Mouse (Mus musculus) midbrain, postnatal 0 days (tissue): Measurements from ENCODE around the gene Ahsa1. TPM values are rescaled to one million over a fixed set of nuclear protein-coding genes. Genes with fewer than 3 reads are reported as not detected.

Experiments
- ATAC-seq: fragments of 200-750 bp; cut with Nextera tagmentation; 2 replicates; pipeline ENCODE4 v1.8.0; 2017; ENCODE audit warnings: moderate number of reproducible peaks, mild to moderate bottlenecking, moderate TSS enrichment, moderate library complexity; ENCODE audit not compliant: low FRiP score
- DNase-seq: peaks from one replicate; pipeline ENCODE4 v3.0.0-alpha.2; 2015; ENCODE audit warnings: low spot score
- H3K27ac ChIP-seq: fragments of 300-500 bp; sonication (generic); 2 replicates; pipeline ENCODE4 v1.5.1; 2014; ENCODE audit warnings: low read depth, mild to moderate bottlenecking, low read length, mixed read lengths
- H3K27me3 ChIP-seq: fragments of 300-500 bp; sonication (generic); 2 replicates; pipeline ENCODE4 v1.6.1; 2014; ENCODE audit warnings: low read length, control low read depth, mixed read lengths; ENCODE audit not compliant: insufficient read depth
- H3K36me3 ChIP-seq: fragments of 300-500 bp; sonication (generic); 2 replicates; pipeline ENCODE4 v1.6.1; 2014; ENCODE audit warnings: low read length, control low read depth, mixed read lengths; ENCODE audit not compliant: insufficient read depth
- H3K4me1 ChIP-seq: fragments of 300-500 bp; sonication (generic); 2 replicates; pipeline ENCODE4 v1.6.1; 2014; ENCODE audit warnings: mild to moderate bottlenecking, control low read depth, antibody characterized with exemption, low read length, mixed read lengths; ENCODE audit not compliant: insufficient read depth
- H3K4me2 ChIP-seq: fragments of 300-500 bp; sonication (generic); 2 replicates; pipeline ENCODE4 v1.6.1; 2014; ENCODE audit warnings: low read depth, mild to moderate bottlenecking, low read length, mixed read lengths; ENCODE audit not compliant: poor library complexity, severe bottlenecking
- H3K4me3 ChIP-seq: fragments of 300-500 bp; sonication (generic); 2 replicates; pipeline ENCODE4 v1.5.1; 2014; ENCODE audit warnings: low read depth, mild to moderate bottlenecking, low read length, moderate library complexity
- H3K9ac ChIP-seq: fragments of 300-500 bp; sonication (generic); replicated peaks from 2 replicates; pipeline ENCODE4 v1.6.1; 2014; ENCODE audit warnings: mild to moderate bottlenecking, low read length, moderate library complexity, mixed read lengths; ENCODE audit not compliant: poor library complexity, severe bottlenecking
- H3K9me3 ChIP-seq: fragments of 300-500 bp; sonication (generic); 2 replicates; pipeline ENCODE4 v1.6.1; 2016; ENCODE audit warnings: low read length, control low read depth
- CTCF ChIP-seq: IDR thresholded peaks from 2 replicates; pipeline ENCODE4 v1.5.1; 2016; ENCODE audit warnings: antibody characterized with exemption, mild to moderate bottlenecking
- WGBS: fragments of 180-500 bp; shearing (Covaris S2); extraction: QIAGEN DNeasy Blood & Tissue Kit; methylation state at CpG from one replicate; pipeline ENCODE4 v1.1.7; 2014; 5-methylcytosine and 5-hydroxymethylcytosine counted together
- polyA plus RNA-seq: library from polyadenylated mRNA; unstranded; fragments of >200 nt; fragmentation: Nextera tagmentation; extraction: Ambion mirVana; gene quantifications from 2 replicates; pipeline ENCODE4 v1.2.1, GENCODE M21; 2015
- total RNA-seq: library from RNA; depleted of rRNA; stranded (reverse); fragments of >200 nt; gene quantifications from 2 replicates; pipeline ENCODE4 v1.2.3, GENCODE M21; 2014

Ahsa1 gene
- total and polyA plus RNA-seq, 2 experiments from 2014 or later = 116 to 169 TPM

- H3K4me1 ChIP-seq = no peaks in the 10 kb centered on the region
- no peaks in the 10 kb centered on the region for H3K9me3 ChIP-seq
- no peak overlapping the region for H3K4me2 ChIP-seq
- no peak overlapping the region for H3K9ac ChIP-seq
- H3K36me3 ChIP-seq = peaks cover 24% of the 10 kb centered on the region
- 25% methylated on average over 6 of the region's 6 CpGs for WGBS
- H3K27ac ChIP-seq = no peak overlapping the region
- ATAC-seq (no peak), DNase-seq (no peak)
- no peak for TF ChIP-seq CTCF
- H3K4me3 ChIP-seq = no peak overlapping the region
- H3K27me3 ChIP-seq = no peaks in the 10 kb centered on the region
These were observed 11.9 kb downstream of the Ahsa1 start for GRCm38 (mm10) chr12:87278118-87278730.

GRCm38 (mm10) chr12:87279350-87279749, 13.1 kb downstream of the Ahsa1 start:
- WGBS = 61% methylated on average over 3 of the region's 3 CpGs
- DNase-seq (no peak), ATAC-seq (0 out of 2 replicates have a peak, but pooled peaks have one; percentile 24)
- TF ChIP-seq CTCF = no peak
- Histone ChIP-seq H3K36me3 (peaks cover 13% of the 10 kb centered on the region; the same call in 1 of the 2 replicates), H3K9me3 (no peaks in the 10 kb centered on the region), H3K27ac (no peak overlapping the region), H3K9ac (no peak overlapping the region), H3K4me2 (no peak overlapping the region), H3K4me3 (no peak overlapping the region), H3K27me3 (no peaks in the 10 kb centered on the region), H3K4me1 (no peaks in the 10 kb centered on the region)

- Histone ChIP-seq H3K27ac (no peak overlapping the region), H3K9me3 (no peaks in the 10 kb centered on the region), H3K4me3 (no peak overlapping the region), H3K27me3 (no peaks in the 10 kb centered on the region), H3K4me2 (no peak overlapping the region), H3K9ac (no peak overlapping the region), H3K4me1 (no peaks in the 10 kb centered on the region), H3K36me3 (0 out of 2 replicates have a peak, but pooled peaks cover 8% of the 10 kb centered on the region)
- peak; percentile 38; the same call in 1 of the 2 replicates for TF ChIP-seq CTCF
- 40% methylated on average over 14 of the region's 14 CpGs for WGBS
- DNase-seq (no peak), ATAC-seq (no peak)
These were observed 13.6 kb downstream of the Ahsa1 start for GRCm38 (mm10) chr12:87279879-87280278.

GRCm38 (mm10) chr12:87281766-87282165, 15.5 kb downstream of the Ahsa1 start:
- DNase-seq (no peak), ATAC-seq (no peak)
- TF ChIP-seq CTCF = no peak
- 95% methylated on average over 1 of the region's 1 CpGs for WGBS
- Histone ChIP-seq H3K9me3 (no peaks in the 10 kb centered on the region), H3K36me3 (no peaks in the 10 kb centered on the region), H3K4me2 (no peak overlapping the region), H3K4me1 (no peaks in the 10 kb centered on the region), H3K27me3 (no peaks in the 10 kb centered on the region), H3K9ac (no peak overlapping the region), H3K27ac (no peak overlapping the region), H3K4me3 (no peak overlapping the region)

GRCm38 (mm10) chr12:87282743-87283142, 16.5 kb downstream of the Ahsa1 start:
- Histone ChIP-seq H3K4me2 (no peak overlapping the region), H3K4me1 (no peaks in the 10 kb centered on the region), H3K9me3 (no peaks in the 10 kb centered on the region), H3K27ac (no peak overlapping the region), H3K27me3 (no peaks in the 10 kb centered on the region), H3K4me3 (no peak overlapping the region), H3K9ac (no peak overlapping the region), H3K36me3 (no peaks in the 10 kb centered on the region)
- no peak for ATAC-seq
- 95% methylated on average over 4 of the region's 4 CpGs for WGBS
- DNase-seq = no peak
- TF ChIP-seq CTCF = no peak

- DNase-seq = no peak
- Histone ChIP-seq H3K9me3 (no peaks in the 10 kb centered on the region), H3K4me2 (no peak overlapping the region), H3K4me1 (no peaks in the 10 kb centered on the region), H3K27ac (no peak overlapping the region), H3K9ac (no peak overlapping the region), H3K27me3 (no peaks in the 10 kb centered on the region), H3K4me3 (no peak overlapping the region), H3K36me3 (no peaks in the 10 kb centered on the region)
- ATAC-seq = no peak
- WGBS = 61% methylated on average over 7 of the region's 7 CpGs
- no peak for TF ChIP-seq CTCF
These were observed 17.4 kb downstream of the Ahsa1 start for GRCm38 (mm10) chr12:87283706-87284105.
